Mouse (Mus musculus) heart, adult 2 months (tissue): ENCODE measurements around the gene Wnt7b.

ENCODE experiments used
- CTCF ChIP-seq: fragments of 200-600 bp; IDR thresholded peaks from 2 replicates; pipeline ENCODE4 v1.8.1; 2022; ENCODE audit warnings: antibody characterized with exemption, mild to moderate bottlenecking, moderate library complexity
- EP300 ChIP-seq: fragments of 200-500 bp; IDR thresholded peaks from 2 replicates; pipeline ENCODE4 v1.6.1; 2011; ENCODE audit warnings: low read depth, low read length, control low read depth; ENCODE audit not compliant: insufficient read depth
- POLR2A ChIP-seq: fragments of 200-500 bp; IDR thresholded peaks from 2 replicates; pipeline ENCODE4 v1.6.1; 2011; ENCODE audit warnings: mild to moderate bottlenecking, low read depth, low read length, control low read depth; ENCODE audit not compliant: insufficient read depth

GRCm38 (mm10) chr15:85581563-85582064 lies 659 bp downstream of the Wnt7b start:
- TF ChIP-seq CTCF (no peak), EP300 (no peak), POLR2A (no peak)
